Mouse (Mus musculus) lung, postnatal 0 days (tissue): ENCODE results near the gene Ttll2.
"Not testable (repeated sequence)": the region's sequence is repeated elsewhere in the genome, so short reads cannot be mapped to it uniquely, and the experiment has no call there.

Experiments
- CTCF ChIP-seq: IDR thresholded peaks from 2 replicates; pipeline ENCODE4 v1.5.1; 2016; ENCODE audit warnings: antibody characterized with exemption, mild to moderate bottlenecking
- EP300 ChIP-seq: IDR thresholded peaks from 2 replicates; pipeline ENCODE4 v1.6.1; 2016; ENCODE audit warnings: antibody characterized with exemption, mild to moderate bottlenecking, control low read depth

DNA sequence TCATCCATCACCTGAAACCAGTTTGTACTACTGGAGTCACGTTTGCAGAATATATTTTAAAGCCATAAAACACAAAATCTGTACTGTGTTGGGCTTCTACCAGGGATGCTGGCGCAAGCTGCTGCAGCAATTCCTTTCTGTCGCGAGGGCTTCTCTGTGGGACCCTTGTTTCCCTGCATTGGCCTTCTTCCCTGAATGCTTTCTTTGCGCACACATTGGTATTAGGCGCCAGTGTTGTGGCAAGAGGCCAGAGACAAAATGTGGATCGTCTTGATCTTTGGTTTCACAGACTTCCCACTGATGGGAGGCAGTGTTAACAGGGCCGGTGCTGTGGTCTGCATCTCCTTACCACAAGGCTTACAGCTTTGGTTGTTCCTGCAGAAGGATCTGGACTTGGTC is 36.5 kb upstream of the Ttll2 start:
- TF ChIP-seq CTCF, EP300: not testable (repeated sequence)
